Mouse (Mus musculus) mesoderm, embryonic 11.5 days (tissue): ENCODE measurements around the gene Ybx1.

Experiments
- DNase-seq: peaks from one replicate; pipeline ENCODE4 v3.0.0-alpha.2; 2012; ENCODE audit warnings: low read depth, low spot score

The Ybx1 gene

GRCm38 (mm10) chr4:119234348-119234747 is 60.1 kb downstream of the Ybx1 start:
- no peak for DNase-seq

- DNase-seq = peak; percentile 91
Observed at GRCm38 (mm10) chr4:119233256-119233901, 61.0 kb downstream of the Ybx1 start.

- peak; percentile 99 for DNase-seq
Observed at GRCm38 (mm10) chr4:119232410-119233255, 61.8 kb downstream of the Ybx1 start, which contains the start of the genes AU022252 and P3h1. AU022252 (minus strand) TSS chr4:119232712. P3h1 (plus strand) TSS chr4:119232915.
